Mouse (Mus musculus) embryonic fibroblast, embryonic 13.5 days (primary cell): ENCODE results near the gene C2cd2l.

Source experiments
- CTCF ChIP-seq: IDR thresholded peaks from 2 replicates; pipeline ENCODE4 v1.5.1; 2011; ENCODE audit warnings: mild to moderate bottlenecking, control low read depth, low read length, moderate library complexity, borderline replicate concordance; ENCODE audit not compliant: insufficient read depth
- POLR2A ChIP-seq: IDR thresholded peaks from 2 replicates; pipeline ENCODE4 v1.6.1; 2011; ENCODE audit warnings: low read depth, mild to moderate bottlenecking, control low read depth, low read length, moderate library complexity

GRCm38 (mm10) chr9:44336093-44336406 is 16.0 kb upstream of the C2cd2l start:
- no peak for TF ChIP-seq POLR2A
- no peak for TF ChIP-seq CTCF
